ENCODE assay signal across 18 mouse cellular contexts in genomic region chr4:97664738-97665427, GRCm38 (mm10).
DNase-seq lines count a peak whose midpoint lies in the region; ATAC-seq lines count a peak whose summit lies in the region.
"Had no signal": no experiment of that assay in that cellular context is flagged by ENCODE, and none has a peak within 500 bp of the region (broad histone marks: within the 10 kb centered on the region; RNA-seq: fewer than 3 reads in every experiment).

No protein-coding gene starts in this region.

- H3K9me3 ChIP-seq in hindbrain, embryonic 10.5 days = no peaks in the 10 kb centered on the region
- H3K9me3 ChIP-seq in hindbrain, embryonic 16.5 days (ENCODE audit: control insufficient read depth, low read length) = no peaks in the 10 kb centered on the region
- H3K9me3 ChIP-seq in embryonic facial prominence, embryonic 11.5 days (replicated peaks; ENCODE audit: control insufficient read depth, low read length) = no peaks in the 10 kb centered on the region
- H3K9me3 ChIP-seq: limb, embryonic 12.5 days; midbrain, embryonic 12.5 days had no signal

- peak overlapping the region; percentile 64 for H3K27ac ChIP-seq in hindbrain, embryonic 10.5 days
- H3K27ac ChIP-seq in hindbrain, embryonic 16.5 days (ENCODE audit: low read depth, low read length) = no peak overlapping the region
- H3K27ac ChIP-seq in embryonic facial prominence, embryonic 11.5 days (replicated peaks; ENCODE audit: low read depth, low read length) = no peak overlapping the region
- H3K27ac ChIP-seq: limb, embryonic 12.5 days; liver, embryonic 14.5 days; midbrain, embryonic 12.5 days had no signal

- intact Hi-C loops in heart, postnatal 10 days (cut with DNase I) = no loop called here
- intact Hi-C loops in left cerebral cortex, postnatal 25 days (cut with DNase I) = loop anchor here (10.0 kb wide), 1 partner anchor 630 kb away; no protein-coding TSS in a partner anchor

- H3K4me2 ChIP-seq in hindbrain, embryonic 16.5 days (ENCODE audit: low read length) = no peak overlapping the region
- H3K4me2 ChIP-seq in embryonic facial prominence, embryonic 11.5 days (ENCODE audit: low read depth, low read length) = no peak overlapping the region
- H3K4me2 ChIP-seq: limb, embryonic 12.5 days; midbrain, embryonic 12.5 days had no signal

- H3K4me1 ChIP-seq in hindbrain, embryonic 10.5 days (replicated peaks) = peaks cover 22% of the 10 kb centered on the region
- H3K4me1 ChIP-seq in hindbrain, embryonic 16.5 days (ENCODE audit: control insufficient read depth, insufficient read depth, low read depth, low read length) = no peaks in the 10 kb centered on the region; the same call in 1 of the 2 replicates
- no peaks in the 10 kb centered on the region; the same call in 1 of the 2 replicates for H3K4me1 ChIP-seq in embryonic facial prominence, embryonic 11.5 days (ENCODE audit: control insufficient read depth, insufficient read depth, low read length)

- no peak overlapping the region for H3K4me3 ChIP-seq in hindbrain, embryonic 10.5 days
- no peak overlapping the region for H3K4me3 ChIP-seq in hindbrain, embryonic 16.5 days (ENCODE audit: low read length)
- H3K4me3 ChIP-seq in embryonic facial prominence, embryonic 11.5 days (ENCODE audit: low read depth, low read length) = no peak overlapping the region
- H3K4me3 ChIP-seq: limb, embryonic 12.5 days; midbrain, embryonic 12.5 days had no signal

- no peak for ATAC-seq in hindbrain, embryonic 16.5 days
- no peak for ATAC-seq in embryonic facial prominence, embryonic 11.5 days (replicated peaks; ENCODE audit: insufficient number of reproducible peaks, low FRiP score, low TSS enrichment, low read depth)
- ATAC-seq in megakaryocyte, adult 5-6 weeks (ENCODE audit: poor library complexity, severe bottlenecking) = no peak
- ATAC-seq: forebrain, embryonic 14.5 days had no signal

- WGBS in hindbrain, embryonic 10.5 days = 48% methylated on average over 7 of the region's 7 CpGs
- WGBS in hindbrain, embryonic 16.5 days = 56% methylated on average over 7 of the region's 7 CpGs
- 35% methylated on average over 7 of the region's 7 CpGs for WGBS in embryonic facial prominence, embryonic 11.5 days

- H3K9ac ChIP-seq in hindbrain, embryonic 16.5 days (ENCODE audit: low read depth, low read length) = no peak overlapping the region
- no peak overlapping the region for H3K9ac ChIP-seq in embryonic facial prominence, embryonic 11.5 days (replicated peaks; ENCODE audit: low read length)
- H3K9ac ChIP-seq: limb, embryonic 12.5 days; liver, embryonic 14.5 days; midbrain, embryonic 12.5 days had no signal

- no peak for DNase-seq in hindbrain, embryonic 10.5 days (ENCODE audit: low spot score)
- peak; percentile 25 for DNase-seq in embryonic facial prominence, embryonic 11.5 days (ENCODE audit: low spot score)
- DNase-seq in heart, adult 8-10 months (ENCODE audit: low spot score) = peak; percentile 21
- peak; percentile 29 to 41 for DNase-seq in heart, postnatal 10 days
- no peak for DNase-seq in layer of hippocampus, adult 9-11 months
- no peak for DNase-seq in left cerebral cortex, postnatal 25 days (ENCODE audit: low spot score in 2 of 2)
- DNase-seq: adrenal gland, postnatal 14 days; cerebellum, adult 8-10 months; kidney, adult 11 months; kidney, postnatal 25 days; lung, postnatal 14 days; thymus, postnatal 14 days had no signal

- no peaks in the 10 kb centered on the region for H3K36me3 ChIP-seq in hindbrain, embryonic 10.5 days
- no peaks in the 10 kb centered on the region for H3K36me3 ChIP-seq in hindbrain, embryonic 16.5 days (ENCODE audit: control insufficient read depth, insufficient read depth, low read length)
- H3K36me3 ChIP-seq in embryonic facial prominence, embryonic 11.5 days (replicated peaks; ENCODE audit: control insufficient read depth, insufficient read depth, low read depth, low read length) = no peaks in the 10 kb centered on the region
- H3K36me3 ChIP-seq: limb, embryonic 12.5 days; midbrain, embryonic 12.5 days had no signal

- no peaks in the 10 kb centered on the region for H3K27me3 ChIP-seq in hindbrain, embryonic 10.5 days (ENCODE audit: insufficient read depth, poor library complexity, severe bottlenecking)
- H3K27me3 ChIP-seq in hindbrain, embryonic 16.5 days (replicated peaks; ENCODE audit: control insufficient read depth, insufficient read depth, low read length) = no peaks in the 10 kb centered on the region
- no peaks in the 10 kb centered on the region for H3K27me3 ChIP-seq in embryonic facial prominence, embryonic 11.5 days (ENCODE audit: control insufficient read depth, insufficient read depth, low read length)
- H3K27me3 ChIP-seq: limb, embryonic 12.5 days; midbrain, embryonic 12.5 days had no signal

Comparison
In these comparisons a context has a peak if more than half of its experiments do, and no peak if none do; other contexts are left out.
1. DNase-seq: peak in embryonic facial prominence, embryonic 11.5 days (single experiment), heart, adult 8-10 months (single experiment) and heart, postnatal 10 days (2 of 2); none in hindbrain, embryonic 10.5 days (single experiment), layer of hippocampus, adult 9-11 months (single experiment) and left cerebral cortex, postnatal 25 days (0 of 2).